Mouse (Mus musculus) monocyte, adult 5-6 weeks (primary cell): Measurements from ENCODE around the gene Pou2f2. TPM values are rescaled to one million over a fixed set of nuclear protein-coding genes. Genes with fewer than 3 reads are reported as not detected.

Experiments
- ATAC-seq: fragments of 153-309, 156-312 bp; replicated peaks from 2 replicates; pipeline ENCODE4 v1.8.0; 2017; ENCODE audit warnings: mild to moderate bottlenecking; ENCODE audit not compliant: low TSS enrichment, insufficient number of reproducible peaks, severe bottlenecking, poor library complexity, low FRiP score
- total RNA-seq: library from RNA; stranded (forward); fragments of 200-1000, 200-491, 200-594 nt; gene quantifications from 3 replicates; pipeline ENCODE4 v1.2.3, GENCODE M21; 2017

Gene Pou2f2
- total RNA-seq, 1 experiment from 2014 or later: 38.0 TPM

- ATAC-seq: no peak
These were observed 24.1 kb upstream of the Pou2f2 start for GRCm38 (mm10) chr7:25203624-25204023.

- peak; percentile 45 for ATAC-seq
These were observed 18.0 kb upstream of the Pou2f2 start for GRCm38 (mm10) chr7:25197384-25198018.

- ATAC-seq: no peak
These were observed 16.6 kb upstream of the Pou2f2 start for GRCm38 (mm10) chr7:25196107-25196506.

- ATAC-seq: no peak
These were observed 15.6 kb upstream of the Pou2f2 start for GRCm38 (mm10) chr7:25195148-25195547.

- no peak for ATAC-seq
These were observed 12.6 kb upstream of the Pou2f2 start for GRCm38 (mm10) chr7:25192110-25192509.

GRCm38 (mm10) chr7:25190806-25191205, 11.3 kb upstream of the Pou2f2 start:
- ATAC-seq: 0 out of 2 replicates have a peak, but pooled peaks have one; percentile 19

GRCm38 (mm10) chr7:25187662-25188650, 8.4 kb upstream of the Pou2f2 start:
- ATAC-seq: peak; percentile 96

- no peak for ATAC-seq
These were observed 4.6 kb upstream of the Pou2f2 start for GRCm38 (mm10) chr7:25184091-25184490.

GRCm38 (mm10) chr7:25181814-25182213, 2.3 kb upstream of the Pou2f2 start:
- ATAC-seq: no peak

GRCm38 (mm10) chr7:25181331-25181790, 1.8 kb upstream of the Pou2f2 start:
- peak; percentile 88 for ATAC-seq

- ATAC-seq: no peak
These were observed 986 bp upstream of the Pou2f2 start for GRCm38 (mm10) chr7:25180512-25180911.

- ATAC-seq: no peak
These were observed 530 bp downstream of the Pou2f2 start for GRCm38 (mm10) chr7:25178787-25179605.

GRCm38 (mm10) chr7:25178317-25178716, 1.2 kb downstream of the Pou2f2 start:
- no peak for ATAC-seq

- no peak for ATAC-seq
These were observed 5.2 kb downstream of the Pou2f2 start for GRCm38 (mm10) chr7:25174343-25174742.

GRCm38 (mm10) chr7:25172669-25173068, 6.9 kb downstream of the Pou2f2 start:
- ATAC-seq: no peak

- ATAC-seq: no peak
These were observed 8.9 kb downstream of the Pou2f2 start for GRCm38 (mm10) chr7:25170583-25170982.

GRCm38 (mm10) chr7:25166106-25166505, 13.4 kb downstream of the Pou2f2 start:
- ATAC-seq: no peak

GRCm38 (mm10) chr7:25156158-25156648, 23.3 kb downstream of the Pou2f2 start:
- ATAC-seq: no peak
